Mouse (Mus musculus): ENCODE results near the gene Rpl13a. TPM values are rescaled to one million over a fixed set of nuclear protein-coding genes. Genes with fewer than 3 reads are reported as not detected.

The Rpl13a gene
- polyA plus RNA-seq, 1 experiment, result 1,193 TPM

DNA sequence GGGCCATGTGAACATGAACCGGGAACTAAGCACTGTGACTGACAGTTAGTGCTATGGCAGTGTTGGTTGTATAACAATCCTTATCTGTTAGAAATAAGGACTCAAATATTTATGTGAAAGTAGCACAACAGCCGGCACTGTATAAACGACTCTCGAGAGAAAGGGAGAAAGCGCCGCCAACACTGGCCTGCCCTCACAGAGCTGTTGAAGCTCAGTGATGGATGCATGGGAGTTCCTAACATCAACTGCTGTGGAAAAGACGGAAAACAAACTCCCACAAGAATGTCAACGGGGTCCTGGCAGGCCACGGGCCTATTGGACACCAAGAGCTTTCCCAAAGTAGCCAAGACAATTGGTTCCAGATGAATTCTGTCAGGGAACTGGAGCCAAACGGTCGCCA, 22.7 kb upstream of the Rpl13a start:
- peak overlapping the region; percentile 41; the same call in 1 of the 2 replicates for H3K27ac ChIP-seq (ENCODE audit: insufficient read depth, low read depth, low read length)
- no peak overlapping the region for H3K4me3 ChIP-seq (ENCODE audit: low read depth, low read length)
- no peaks in the 10 kb centered on the region for H3K27me3 ChIP-seq (ENCODE audit: control insufficient read depth, insufficient read depth, low read length)
- peaks cover 7% of the 10 kb centered on the region for H3K4me1 ChIP-seq (ENCODE audit: control insufficient read depth, insufficient read depth, insufficient read length, low read length)
- no peak for TF ChIP-seq POLR2A (IDR thresholded peaks at IDR 0.05; ENCODE audit: low read depth, low read length)
- H3K36me3 ChIP-seq (ENCODE audit: control insufficient read depth, insufficient read depth, low read length), result peaks cover 18% of the 10 kb centered on the region
- WGBS, result 67% methylated on average over 11 of the region's 11 CpGs

DNA sequence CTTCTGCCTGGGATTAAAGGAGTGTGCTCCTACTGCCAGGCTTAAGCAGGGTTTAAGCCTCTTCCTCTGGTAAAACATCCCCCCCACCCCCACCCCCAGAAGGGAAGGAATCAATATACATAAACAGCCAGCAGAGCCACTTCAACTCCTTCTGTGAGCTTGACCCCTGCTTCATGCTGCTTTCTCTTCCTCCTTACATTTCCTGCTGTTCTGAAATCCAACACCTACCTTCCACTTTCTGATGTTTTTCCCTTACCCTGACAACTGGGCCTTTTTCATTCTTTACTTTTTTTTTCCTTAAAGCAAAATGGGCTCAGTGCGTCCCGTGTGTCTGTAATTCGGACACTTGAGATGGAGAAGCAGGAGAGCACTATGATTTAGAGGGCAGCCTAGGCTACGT, 21.8 kb upstream of the Rpl13a start:
- 74% methylated on average over 4 of the region's 4 CpGs for WGBS
- no peak for TF ChIP-seq POLR2A (IDR thresholded peaks at IDR 0.05; ENCODE audit: low read depth, low read length)
- TF ChIP-seq CTCF (IDR thresholded peaks at IDR 0.05; ENCODE audit: extremely low read depth, insufficient read length, insufficient replicate concordance, low read depth, low read length), result no peak
- Histone ChIP-seq H3K27me3 (ENCODE audit: control insufficient read depth, insufficient read depth, low read length) (no peaks in the 10 kb centered on the region), H3K27ac (ENCODE audit: insufficient read depth, low read depth, low read length) (peak overlapping the region; percentile 41), H3K4me3 (ENCODE audit: low read depth, low read length) (no peak overlapping the region), H3K36me3 (ENCODE audit: control insufficient read depth, insufficient read depth, low read length) (peaks cover 27% of the 10 kb centered on the region), H3K4me1 (ENCODE audit: control insufficient read depth, insufficient read depth, insufficient read length, low read length) (peaks cover 7% of the 10 kb centered on the region)

DNA sequence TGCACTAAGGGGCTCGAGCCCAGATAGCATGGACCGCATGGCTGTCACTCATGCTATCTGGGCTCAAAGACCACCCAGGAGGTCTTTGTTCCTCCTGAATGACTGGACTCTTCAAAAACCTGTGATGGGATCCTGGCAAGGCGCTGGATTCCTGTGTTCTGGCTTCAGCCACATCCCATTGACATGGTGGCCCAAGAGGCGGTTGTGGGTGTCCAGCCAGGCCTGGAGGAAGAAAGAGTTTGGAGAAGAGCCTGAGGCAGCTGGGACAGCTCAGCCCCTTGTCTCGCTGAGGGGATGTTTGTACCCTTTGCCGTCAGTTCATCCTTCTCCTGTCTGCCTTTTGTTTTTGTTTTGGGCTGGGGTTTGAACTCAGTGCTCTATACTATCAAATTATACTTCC, 21.0 kb upstream of the Rpl13a start:
- H3K4me3 ChIP-seq (ENCODE audit: low read depth, low read length), result no peak overlapping the region
- peak overlapping the region; percentile 32 for H3K27ac ChIP-seq (ENCODE audit: insufficient read depth, low read depth, low read length)
- TF ChIP-seq POLR2A (IDR thresholded peaks at IDR 0.05; ENCODE audit: low read depth, low read length) (no peak), CTCF (IDR thresholded peaks at IDR 0.05; ENCODE audit: extremely low read depth, insufficient read length, insufficient replicate concordance, low read depth, low read length) (no peak)
- WGBS, result 81% methylated on average over 6 of the region's 6 CpGs
- H3K4me1 ChIP-seq (ENCODE audit: control insufficient read depth, insufficient read depth, insufficient read length, low read length), result peaks cover 3% of the 10 kb centered on the region; the same call in 1 of the 2 replicates
- H3K36me3 ChIP-seq (ENCODE audit: control insufficient read depth, insufficient read depth, low read length), result peaks cover 35% of the 10 kb centered on the region
- no peaks in the 10 kb centered on the region for H3K27me3 ChIP-seq (ENCODE audit: control insufficient read depth, insufficient read depth, low read length)

DNA sequence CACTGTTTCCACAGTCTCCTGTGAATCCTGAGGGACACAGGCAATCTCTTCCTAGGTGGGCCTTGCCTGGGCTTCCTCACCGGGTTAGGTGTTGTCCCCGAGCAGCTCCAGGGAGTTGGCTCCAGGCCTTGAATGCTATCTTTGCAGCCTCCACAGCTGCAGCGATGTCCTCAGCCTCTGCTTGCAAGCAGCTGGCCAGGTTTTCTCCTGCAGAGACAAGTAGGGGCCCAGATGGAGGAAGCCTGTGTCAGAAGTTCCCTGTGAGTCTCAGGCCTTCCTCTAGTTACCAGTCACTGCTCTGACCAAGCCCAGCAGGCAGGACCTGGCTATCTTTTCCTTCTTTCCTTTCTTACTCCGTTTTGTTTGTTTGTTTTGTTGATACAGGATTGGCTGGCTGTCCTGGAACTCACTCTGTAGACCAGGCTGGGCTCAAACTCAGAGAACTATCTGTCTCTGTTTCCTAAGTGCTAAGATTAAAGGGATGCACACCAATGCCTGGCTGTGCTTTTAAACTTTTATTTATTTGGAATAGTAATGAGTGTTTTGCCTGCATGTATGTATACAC, 20.1 kb upstream of the Rpl13a start:
- WGBS, result 59% methylated on average over 4 of the region's 4 CpGs
- 0 out of 2 replicates have a peak overlapping the region, but pooled peaks have one; percentile 28 for H3K27ac ChIP-seq (ENCODE audit: insufficient read depth, low read depth, low read length)
- peaks cover 43% of the 10 kb centered on the region for H3K36me3 ChIP-seq (ENCODE audit: control insufficient read depth, insufficient read depth, low read length)
- H3K4me1 ChIP-seq (ENCODE audit: control insufficient read depth, insufficient read depth, insufficient read length, low read length), result peaks cover 3% of the 10 kb centered on the region; the same call in 1 of the 2 replicates
- no peaks in the 10 kb centered on the region for H3K27me3 ChIP-seq (ENCODE audit: control insufficient read depth, insufficient read depth, low read length)
- H3K4me3 ChIP-seq (ENCODE audit: low read depth, low read length), result no peak overlapping the region
- TF ChIP-seq CTCF (IDR thresholded peaks at IDR 0.05; ENCODE audit: extremely low read depth, insufficient read length, insufficient replicate concordance, low read depth, low read length) (no peak), POLR2A (IDR thresholded peaks at IDR 0.05; ENCODE audit: low read depth, low read length) (no peak)

DNA sequence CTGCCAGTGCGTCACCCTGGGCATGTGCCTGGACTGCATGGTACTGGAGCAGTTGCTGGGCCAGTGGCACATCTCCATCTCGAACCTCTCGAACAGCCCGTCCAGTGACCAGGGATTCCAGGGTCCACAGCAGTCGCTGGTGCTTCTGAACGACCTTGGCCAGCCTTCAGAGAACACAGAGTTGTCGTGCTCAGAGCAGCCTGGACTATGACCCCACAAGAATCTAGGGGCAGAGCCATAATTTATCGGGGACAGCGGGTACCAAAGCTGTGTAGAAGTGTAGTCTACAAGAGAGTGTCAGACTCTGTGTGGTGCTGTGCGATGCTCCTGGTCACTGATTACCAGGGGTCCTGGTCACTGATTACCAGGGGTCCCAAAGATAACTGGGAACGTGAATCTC, 19.3 kb upstream of the Rpl13a start:
- 76% methylated on average over 11 of the region's 11 CpGs for WGBS
- no peak for TF ChIP-seq POLR2A (IDR thresholded peaks at IDR 0.05; ENCODE audit: low read depth, low read length)
- TF ChIP-seq CTCF (IDR thresholded peaks at IDR 0.05; ENCODE audit: extremely low read depth, insufficient read length, insufficient replicate concordance, low read depth, low read length), result no peak
- Histone ChIP-seq H3K27me3 (ENCODE audit: control insufficient read depth, insufficient read depth, low read length) (no peaks in the 10 kb centered on the region), H3K4me3 (ENCODE audit: low read depth, low read length) (no peak overlapping the region), H3K4me1 (ENCODE audit: control insufficient read depth, insufficient read depth, insufficient read length, low read length) (peaks cover 3% of the 10 kb centered on the region; the same call in 1 of the 2 replicates), H3K27ac (ENCODE audit: insufficient read depth, low read depth, low read length) (no peak overlapping the region), H3K36me3 (ENCODE audit: control insufficient read depth, insufficient read depth, low read length) (peaks cover 50% of the 10 kb centered on the region)

DNA sequence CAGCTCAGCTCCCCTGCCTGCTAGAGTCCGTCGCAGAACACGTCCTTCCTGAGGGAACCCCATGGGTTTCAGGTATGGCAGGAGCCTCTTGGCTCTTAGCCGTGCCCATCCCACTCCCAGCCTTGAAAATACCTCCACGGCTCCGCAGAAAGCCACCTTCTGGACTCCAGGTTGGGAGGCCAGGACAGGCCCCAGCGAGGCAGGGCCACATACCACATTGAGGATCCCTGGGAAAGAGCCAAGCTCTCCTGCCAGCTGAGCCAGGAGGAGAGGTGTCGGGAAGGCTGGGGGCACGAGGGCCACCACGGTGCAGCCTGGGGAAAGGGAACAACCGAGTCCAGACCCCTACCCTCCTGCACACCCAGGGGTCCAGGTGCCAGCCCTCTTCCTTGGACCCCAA, 18.7 kb upstream of the Rpl13a start:
- peaks cover 3% of the 10 kb centered on the region; the same call in 1 of the 2 replicates for H3K4me1 ChIP-seq (ENCODE audit: control insufficient read depth, insufficient read depth, insufficient read length, low read length)
- H3K4me3 ChIP-seq (ENCODE audit: low read depth, low read length), result no peak overlapping the region
- H3K27ac ChIP-seq (ENCODE audit: insufficient read depth, low read depth, low read length), result no peak overlapping the region
- no peaks in the 10 kb centered on the region for H3K27me3 ChIP-seq (ENCODE audit: control insufficient read depth, insufficient read depth, low read length)
- WGBS, result 95% methylated on average over 11 of the region's 11 CpGs
- H3K36me3 ChIP-seq (ENCODE audit: control insufficient read depth, insufficient read depth, low read length), result peaks cover 53% of the 10 kb centered on the region
- TF ChIP-seq POLR2A (IDR thresholded peaks at IDR 0.05; ENCODE audit: low read depth, low read length), result no peak
- no peak for TF ChIP-seq CTCF (IDR thresholded peaks at IDR 0.05; ENCODE audit: extremely low read depth, insufficient read length, insufficient replicate concordance, low read depth, low read length)

DNA sequence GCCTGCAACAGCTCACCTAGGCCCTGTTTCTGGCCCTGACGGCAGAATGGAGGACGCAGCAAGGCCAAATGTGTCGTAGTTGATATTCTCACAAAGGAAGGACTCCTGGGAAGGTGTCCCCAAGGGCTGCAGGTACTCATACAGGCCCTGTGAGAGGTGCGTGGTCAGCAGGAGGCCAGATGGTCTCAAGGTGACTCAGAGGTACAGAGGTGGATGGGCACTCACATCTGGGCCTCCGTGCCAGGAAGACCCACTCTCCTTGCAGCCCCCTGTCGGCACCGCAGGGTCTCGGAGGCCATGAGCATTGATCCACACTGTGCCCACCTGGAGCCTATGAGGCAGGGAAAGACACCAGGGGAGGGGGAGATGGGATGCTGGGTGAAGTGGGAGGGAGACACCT, 16.9 kb upstream of the Rpl13a start:
- Histone ChIP-seq H3K36me3 (ENCODE audit: control insufficient read depth, insufficient read depth, low read length) (peaks cover 61% of the 10 kb centered on the region), H3K4me1 (ENCODE audit: control insufficient read depth, insufficient read depth, insufficient read length, low read length) (no peaks in the 10 kb centered on the region), H3K27ac (ENCODE audit: insufficient read depth, low read depth, low read length) (no peak overlapping the region), H3K4me3 (ENCODE audit: low read depth, low read length) (no peak overlapping the region), H3K27me3 (ENCODE audit: control insufficient read depth, insufficient read depth, low read length) (no peaks in the 10 kb centered on the region)
- TF ChIP-seq CTCF (IDR thresholded peaks at IDR 0.05; ENCODE audit: extremely low read depth, insufficient read length, insufficient replicate concordance, low read depth, low read length), result no peak
- no peak for TF ChIP-seq POLR2A (IDR thresholded peaks at IDR 0.05; ENCODE audit: low read depth, low read length)
- WGBS, result 97% methylated on average over 8 of the region's 8 CpGs
